Mouse (Mus musculus): ENCODE results near the gene Tbc1d14. TPM values are rescaled to one million over a fixed set of nuclear protein-coding genes. Genes with fewer than 3 reads are reported as not detected.

Tbc1d14 gene
- polyA plus RNA-seq, 1 experiment from 2014 or later = 9.3 TPM

DNA sequence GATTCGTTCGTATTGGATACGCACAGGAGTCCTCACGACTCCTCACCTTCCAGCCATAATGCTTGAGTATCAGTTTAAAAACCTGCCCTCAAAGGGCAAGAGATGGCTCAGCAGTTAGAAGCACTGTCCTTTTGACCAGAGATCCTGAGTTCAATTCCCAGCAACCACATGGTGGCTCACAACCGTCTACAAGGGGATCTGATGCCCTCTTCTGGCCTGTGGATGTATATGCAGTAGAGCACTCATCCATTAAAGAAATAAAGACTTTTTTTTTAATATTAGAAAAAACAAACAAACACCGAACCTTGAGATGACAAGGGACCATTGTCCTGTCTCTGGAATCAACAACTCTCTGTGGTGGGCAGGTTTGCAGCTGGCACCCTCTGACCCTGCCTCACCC, 8.8 kb downstream of the Tbc1d14 start:
- no peaks in the 10 kb centered on the region for H3K36me3 ChIP-seq (ENCODE audit: control insufficient read depth, insufficient read depth)
- H3K9me3 ChIP-seq (replicated peaks; ENCODE audit: control insufficient read depth, low read length) = no peaks in the 10 kb centered on the region
- ATAC-seq (ENCODE audit: low read depth) = no peak
- no peak overlapping the region for H3K27ac ChIP-seq (ENCODE audit: low read length)
- no peak overlapping the region for H3K9ac ChIP-seq (ENCODE audit: low read depth, low read length)
- H3K27me3 ChIP-seq (ENCODE audit: control insufficient read depth, insufficient read depth, low read depth, low read length) = no peaks in the 10 kb centered on the region
- H3K4me3 ChIP-seq (ENCODE audit: low read depth, low read length) = no peak overlapping the region
- 71% methylated on average over 6 of the region's 6 CpGs for WGBS (ENCODE audit: insufficient replicate concordance)
- H3K4me2 ChIP-seq (ENCODE audit: low read depth, low read length) = no peak overlapping the region
- H3K4me1 ChIP-seq (ENCODE audit: control insufficient read depth, low read depth, low read length) = peaks cover 24% of the 10 kb centered on the region

DNA sequence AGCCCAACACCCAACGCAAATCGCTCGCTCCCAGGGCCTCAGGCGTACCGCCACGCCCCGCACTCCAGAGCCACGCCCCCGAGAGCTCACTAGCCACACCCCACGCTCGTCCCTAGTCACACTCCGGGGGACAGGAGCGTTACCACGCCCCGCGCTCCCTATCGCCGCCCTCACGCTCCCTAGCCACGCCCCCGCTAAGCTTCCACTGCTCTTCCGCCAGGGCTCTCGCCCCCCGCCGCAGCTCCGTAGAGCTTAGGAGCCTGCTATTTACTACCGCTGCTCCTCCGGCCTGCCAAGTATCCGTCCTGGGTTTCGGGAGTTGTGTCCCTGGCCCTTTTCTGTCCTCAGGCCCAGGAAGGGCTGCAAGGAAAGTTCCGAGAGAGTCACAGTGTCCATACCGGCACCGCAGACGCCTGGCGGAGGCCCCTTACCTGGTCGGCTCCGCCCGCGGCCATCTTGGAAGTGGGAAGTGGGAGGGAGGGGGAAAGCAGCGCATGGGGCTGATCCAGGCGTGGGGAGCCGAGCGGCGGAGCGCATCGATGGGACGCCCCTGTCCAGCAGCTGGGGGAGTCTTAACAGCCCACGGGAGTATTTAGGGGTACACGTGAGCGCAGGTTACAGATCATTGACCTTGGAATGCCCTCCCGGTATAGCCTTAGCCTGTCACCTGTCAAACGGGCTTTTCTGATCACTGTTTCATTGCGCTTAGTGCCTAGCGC, 11.0 kb downstream of the Tbc1d14 start:
- no peaks in the 10 kb centered on the region for H3K9me3 ChIP-seq (replicated peaks; ENCODE audit: control insufficient read depth, low read length)
- peak; percentile 95 for ATAC-seq (ENCODE audit: low read depth)
- H3K4me3 ChIP-seq (ENCODE audit: low read depth, low read length) = peak overlapping the region; percentile 89
- 1% methylated on average over 54 of the region's 54 CpGs for WGBS (ENCODE audit: insufficient replicate concordance)
- H3K27me3 ChIP-seq (ENCODE audit: control insufficient read depth, insufficient read depth, low read depth, low read length) = no peaks in the 10 kb centered on the region
- peak overlapping the region; percentile 98 for H3K4me2 ChIP-seq (ENCODE audit: low read depth, low read length)
- peaks cover 24% of the 10 kb centered on the region for H3K4me1 ChIP-seq (ENCODE audit: control insufficient read depth, low read depth, low read length)
- no peaks in the 10 kb centered on the region for H3K36me3 ChIP-seq (ENCODE audit: control insufficient read depth, insufficient read depth)
- H3K9ac ChIP-seq (ENCODE audit: low read depth, low read length) = peak overlapping the region; percentile 91
- H3K27ac ChIP-seq (ENCODE audit: low read length) = peak overlapping the region; percentile 88

DNA sequence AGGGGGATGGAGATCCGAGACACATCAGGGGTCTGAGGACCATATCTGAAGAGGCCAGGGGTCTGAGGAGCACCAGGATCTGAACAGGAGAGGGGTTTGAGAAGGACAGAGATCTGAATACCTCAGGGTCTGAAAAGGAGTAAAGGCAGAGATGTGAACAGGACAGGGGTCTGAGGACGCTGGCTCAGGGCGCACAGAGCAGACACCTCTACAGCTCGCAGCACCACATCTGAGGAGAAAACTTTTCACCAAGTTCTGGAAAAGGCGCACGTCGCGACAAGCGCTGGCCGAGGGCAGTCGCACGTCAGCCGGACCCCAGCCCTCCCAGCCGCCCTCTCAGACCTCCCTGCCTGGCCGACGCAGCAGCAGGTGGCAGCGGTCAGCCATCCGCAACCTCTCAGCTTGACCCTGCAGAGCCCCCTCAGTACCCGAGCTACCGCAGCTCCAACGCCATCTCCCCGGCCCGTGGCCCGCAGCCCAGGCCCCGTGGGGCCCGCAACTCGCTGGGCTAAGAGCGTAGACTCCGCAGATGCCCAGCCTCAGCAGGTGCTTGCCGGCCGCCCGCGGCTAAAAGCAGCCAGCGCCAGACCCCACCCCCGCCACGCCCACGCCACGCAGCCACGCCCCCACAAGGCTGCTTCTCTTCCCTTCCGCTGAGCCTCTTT, 11.7 kb downstream of the Tbc1d14 start:
- ATAC-seq (ENCODE audit: low read depth) = peak; percentile 0; the same call in 1 of the 2 replicates
- H3K27me3 ChIP-seq (ENCODE audit: control insufficient read depth, insufficient read depth, low read depth, low read length) = no peaks in the 10 kb centered on the region
- WGBS (ENCODE audit: insufficient replicate concordance) = 1% methylated on average over 38 of the region's 40 CpGs

DNA sequence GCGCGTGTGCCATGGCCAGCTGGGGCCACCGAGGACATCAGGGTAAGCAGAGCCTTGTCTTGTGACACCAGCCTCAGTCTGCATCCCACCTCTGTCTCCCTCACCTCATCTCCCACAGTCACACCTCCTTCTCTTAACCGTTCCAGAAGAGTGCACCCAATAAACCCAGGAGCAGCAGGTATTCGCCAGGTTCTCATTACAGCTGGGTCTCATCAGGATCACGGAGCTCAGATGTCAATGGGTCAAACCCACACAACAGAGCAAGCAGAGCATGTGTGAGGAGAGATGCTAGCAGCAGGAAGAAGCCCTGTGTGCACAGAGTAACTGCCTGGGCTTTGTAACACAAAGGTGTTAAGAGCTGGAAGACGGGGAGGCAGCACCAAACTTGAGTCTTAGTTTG, 13.1 kb downstream of the Tbc1d14 start:
- Histone ChIP-seq H3K4me1 (ENCODE audit: control insufficient read depth, low read depth, low read length) (peaks cover 30% of the 10 kb centered on the region), H3K4me2 (ENCODE audit: low read depth, low read length) (no peak overlapping the region), H3K9ac (ENCODE audit: low read depth, low read length) (no peak overlapping the region), H3K27me3 (ENCODE audit: control insufficient read depth, insufficient read depth, low read depth, low read length) (no peaks in the 10 kb centered on the region), H3K4me3 (ENCODE audit: low read depth, low read length) (no peak overlapping the region), H3K36me3 (ENCODE audit: control insufficient read depth, insufficient read depth) (no peaks in the 10 kb centered on the region), H3K9me3 (replicated peaks; ENCODE audit: control insufficient read depth, low read length) (no peaks in the 10 kb centered on the region), H3K27ac (ENCODE audit: low read length) (no peak overlapping the region)
- 82% methylated on average over 7 of the region's 7 CpGs for WGBS (ENCODE audit: insufficient replicate concordance)
- ATAC-seq (ENCODE audit: low read depth) = no peak

More for the DNA sequence above, 11.7 kb downstream of the Tbc1d14 start:
- Histone ChIP-seq H3K9me3 (replicated peaks; ENCODE audit: control insufficient read depth, low read length) (no peaks in the 10 kb centered on the region), H3K9ac (ENCODE audit: low read depth, low read length) (peak overlapping the region; percentile 84), H3K4me3 (ENCODE audit: low read depth, low read length) (peak overlapping the region; percentile 79), H3K4me1 (ENCODE audit: control insufficient read depth, low read depth, low read length) (peaks cover 26% of the 10 kb centered on the region), H3K36me3 (ENCODE audit: control insufficient read depth, insufficient read depth) (no peaks in the 10 kb centered on the region), H3K27ac (ENCODE audit: low read length) (peak overlapping the region; percentile 78), H3K4me2 (ENCODE audit: low read depth, low read length) (peak overlapping the region; percentile 98)

DNA sequence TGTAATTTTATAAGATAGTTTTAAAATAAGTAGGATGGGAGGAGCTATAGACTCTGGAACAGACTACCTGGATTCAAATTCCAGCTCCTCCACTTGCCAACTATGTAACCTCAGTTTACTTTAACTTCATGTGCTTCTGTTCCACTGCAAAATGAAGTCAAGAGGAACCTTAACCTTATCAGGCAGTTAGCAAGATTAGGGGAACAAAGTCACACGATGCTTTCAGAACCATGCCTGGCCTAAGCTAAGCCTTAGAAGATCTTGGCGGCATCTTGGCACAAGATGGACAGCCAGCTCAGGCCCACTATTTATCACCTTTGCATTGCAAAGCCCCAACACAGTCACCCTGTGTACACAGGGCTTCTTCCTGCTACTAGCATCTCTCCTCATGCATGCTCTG, 14.1 kb downstream of the Tbc1d14 start:
- Histone ChIP-seq H3K4me2 (ENCODE audit: low read depth, low read length) (no peak overlapping the region), H3K27me3 (ENCODE audit: control insufficient read depth, insufficient read depth, low read depth, low read length) (no peaks in the 10 kb centered on the region), H3K27ac (ENCODE audit: low read length) (no peak overlapping the region), H3K9me3 (replicated peaks; ENCODE audit: control insufficient read depth, low read length) (no peaks in the 10 kb centered on the region), H3K4me1 (ENCODE audit: control insufficient read depth, low read depth, low read length) (peaks cover 39% of the 10 kb centered on the region), H3K36me3 (ENCODE audit: control insufficient read depth, insufficient read depth) (no peaks in the 10 kb centered on the region), H3K4me3 (ENCODE audit: low read depth, low read length) (no peak overlapping the region), H3K9ac (ENCODE audit: low read depth, low read length) (no peak overlapping the region)
- no peak for ATAC-seq (ENCODE audit: low read depth)
- WGBS (ENCODE audit: insufficient replicate concordance) = 43% methylated on average over 2 of the region's 2 CpGs

DNA sequence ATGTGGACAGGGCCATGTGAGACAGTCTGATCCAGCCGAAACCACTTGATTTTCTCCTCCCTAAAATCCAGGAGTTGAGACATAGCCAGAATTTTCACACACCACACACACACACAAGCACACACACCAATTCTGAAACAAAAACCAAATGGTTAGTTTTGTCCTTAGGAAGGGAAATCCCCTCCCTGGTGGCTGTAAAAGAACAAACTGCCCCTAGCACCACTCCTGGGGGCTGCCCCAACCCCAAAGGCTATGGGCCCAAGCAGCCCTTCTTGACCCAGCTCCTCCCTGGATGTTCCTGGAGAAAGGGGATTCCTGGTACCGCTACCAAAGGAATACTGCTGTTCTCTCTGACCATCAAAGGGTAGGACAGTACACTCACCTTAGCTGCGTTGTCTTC, 16.6 kb downstream of the Tbc1d14 start:
- Histone ChIP-seq H3K9me3 (replicated peaks; ENCODE audit: control insufficient read depth, low read length) (no peaks in the 10 kb centered on the region), H3K9ac (ENCODE audit: low read depth, low read length) (no peak overlapping the region), H3K36me3 (ENCODE audit: control insufficient read depth, insufficient read depth) (peaks cover 3% of the 10 kb centered on the region; the same call in 1 of the 2 replicates), H3K27ac (ENCODE audit: low read length) (no peak overlapping the region), H3K4me2 (ENCODE audit: low read depth, low read length) (no peak overlapping the region), H3K4me3 (ENCODE audit: low read depth, low read length) (no peak overlapping the region), H3K27me3 (ENCODE audit: control insufficient read depth, insufficient read depth, low read depth, low read length) (no peaks in the 10 kb centered on the region), H3K4me1 (ENCODE audit: control insufficient read depth, low read depth, low read length) (peaks cover 49% of the 10 kb centered on the region)
- ATAC-seq (ENCODE audit: low read depth) = no peak
- 88% methylated on average over 3 of the region's 3 CpGs for whole genome bisulfite sequencing (ENCODE audit: insufficient replicate concordance)

DNA sequence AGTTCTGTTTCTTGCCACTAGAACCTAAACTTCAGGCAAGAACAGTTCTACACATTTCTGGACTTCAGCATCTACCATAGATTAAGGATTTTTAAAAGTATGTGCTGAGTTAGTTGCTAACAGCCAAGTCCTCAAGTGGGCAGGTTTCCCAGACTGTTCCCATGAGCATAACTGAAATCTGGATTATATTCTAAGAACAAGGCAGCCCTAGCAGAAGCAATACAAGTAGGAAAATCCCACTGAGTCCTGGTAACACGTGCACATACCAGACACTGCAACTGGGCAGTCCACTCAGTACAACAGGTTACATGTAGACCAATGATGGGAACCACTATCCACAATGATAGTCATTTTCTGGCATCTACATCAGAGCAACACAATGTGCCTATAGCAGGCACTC, 17.3 kb downstream of the Tbc1d14 start:
- peaks cover 42% of the 10 kb centered on the region for H3K4me1 ChIP-seq (ENCODE audit: control insufficient read depth, low read depth, low read length)
- no peaks in the 10 kb centered on the region for H3K9me3 ChIP-seq (replicated peaks; ENCODE audit: control insufficient read depth, low read length)
- 56% methylated on average over 1 of the region's 1 CpGs for WGBS (ENCODE audit: insufficient replicate concordance)
- H3K9ac ChIP-seq (ENCODE audit: low read depth, low read length) = no peak overlapping the region
- H3K36me3 ChIP-seq (ENCODE audit: control insufficient read depth, insufficient read depth) = peaks cover 3% of the 10 kb centered on the region; the same call in 1 of the 2 replicates
- no peak for ATAC-seq (ENCODE audit: low read depth)
- no peak overlapping the region for H3K4me3 ChIP-seq (ENCODE audit: low read depth, low read length)
- H3K27ac ChIP-seq (ENCODE audit: low read length) = no peak overlapping the region
- H3K27me3 ChIP-seq (ENCODE audit: control insufficient read depth, insufficient read depth, low read depth, low read length) = no peaks in the 10 kb centered on the region
- H3K4me2 ChIP-seq (ENCODE audit: low read depth, low read length) = no peak overlapping the region

DNA sequence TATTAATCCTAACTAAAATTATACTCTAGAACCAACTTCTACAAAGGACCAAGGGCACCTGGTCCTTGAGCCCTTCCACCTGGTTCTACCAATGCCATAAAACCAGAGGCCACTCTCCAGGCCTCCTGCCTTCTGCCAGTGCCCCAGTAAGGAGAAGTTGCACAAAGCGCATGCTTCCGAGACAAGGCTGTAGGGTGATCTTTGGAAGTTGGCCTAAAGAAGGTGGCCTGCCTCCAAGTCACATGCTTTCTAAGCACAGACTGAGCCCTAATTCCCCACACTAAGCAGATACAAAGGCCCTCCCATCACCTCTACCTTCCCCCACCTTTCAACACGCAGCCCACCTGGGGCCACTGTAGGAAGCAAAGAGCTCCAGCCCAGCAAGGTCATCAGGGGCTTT, 17.8 kb downstream of the Tbc1d14 start:
- Histone ChIP-seq H3K4me1 (ENCODE audit: control insufficient read depth, low read depth, low read length) (peaks cover 37% of the 10 kb centered on the region), H3K4me2 (ENCODE audit: low read depth, low read length) (no peak overlapping the region), H3K9me3 (replicated peaks; ENCODE audit: control insufficient read depth, low read length) (no peaks in the 10 kb centered on the region), H3K36me3 (ENCODE audit: control insufficient read depth, insufficient read depth) (peaks cover 3% of the 10 kb centered on the region; the same call in 1 of the 2 replicates), H3K27ac (ENCODE audit: low read length) (peak overlapping the region; percentile 1; the same call in 1 of the 2 replicates), H3K9ac (ENCODE audit: low read depth, low read length) (no peak overlapping the region), H3K27me3 (ENCODE audit: control insufficient read depth, insufficient read depth, low read depth, low read length) (no peaks in the 10 kb centered on the region), H3K4me3 (ENCODE audit: low read depth, low read length) (no peak overlapping the region)
- ATAC-seq (ENCODE audit: low read depth) = no peak
- WGBS (ENCODE audit: insufficient replicate concordance) = 80% methylated on average over 3 of the region's 3 CpGs

All from liver, embryonic 16.5 days (tissue).